Mouse (Mus musculus): Measurements from ENCODE around the gene Slc12a6. TPM values are rescaled to one million over a fixed set of nuclear protein-coding genes. Genes with fewer than 3 reads are reported as not detected.

Gene Slc12a6
- total RNA-seq, 1 experiment, result 20.7 TPM

DNA sequence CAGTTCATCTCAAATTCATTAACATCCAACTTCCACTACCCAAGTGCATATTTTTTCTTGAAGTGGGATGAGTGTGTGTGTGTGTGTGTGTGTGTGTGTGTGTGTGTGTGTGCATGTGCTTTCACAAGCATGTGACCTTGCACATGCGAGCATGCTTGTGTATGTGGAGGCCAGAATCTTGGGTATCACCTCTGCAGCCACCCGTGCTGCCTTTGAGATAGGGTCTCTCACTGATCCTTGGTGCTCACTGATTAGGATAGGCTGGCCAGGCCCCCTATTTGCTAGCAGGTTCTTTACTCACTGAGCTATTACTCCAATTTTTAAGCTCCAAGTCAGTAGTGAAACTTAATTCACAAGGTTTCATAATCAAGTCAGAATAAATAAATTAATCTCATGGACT, 7.3 kb downstream of the Slc12a6 start:
- DNase-seq (ENCODE audit: low read depth, low spot score), result no peak
- no peak overlapping the region for H3K9ac ChIP-seq (ENCODE audit: insufficient read depth, low read depth, low read length, poor library complexity, severe bottlenecking)
- H3K27ac ChIP-seq (ENCODE audit: insufficient read depth, low read depth, low read length, poor library complexity, severe bottlenecking), result no peak overlapping the region
- H3K4me1 ChIP-seq (ENCODE audit: control insufficient read depth in 2 of 2, insufficient read depth in 2 of 2, low read length in 2 of 2, poor library complexity in 1 of 2), result no peaks in the 10 kb centered on the region
- no peaks in the 10 kb centered on the region for H3K9me3 ChIP-seq (ENCODE audit: control insufficient read depth, insufficient read depth, low read depth, low read length)
- in situ Hi-C loops (cut with MboI; ENCODE audit: low sequenced_read_pairs in 2 of 2, unreplicated experiment in 2 of 2), result no loop called here
- H3K4me3 ChIP-seq (ENCODE audit: insufficient read depth in 1 of 2, low read depth in 1 of 2, low read length in 2 of 2, poor library complexity in 1 of 2, severe bottlenecking in 1 of 2), result no peak overlapping the region
- no peaks in the 10 kb centered on the region for H3K36me3 ChIP-seq (ENCODE audit: control insufficient read depth, insufficient read depth, low read length, poor library complexity, severe bottlenecking)
- TF ChIP-seq CHD2 (IDR thresholded peaks at IDR 0.05; ENCODE audit: low read depth, low read length) (no peak), ZNF384 (IDR thresholded peaks at IDR 0.05; ENCODE audit: low read depth, low read length) (no peak), MAFK (IDR thresholded peaks at IDR 0.05; ENCODE audit: insufficient read depth, low read depth, low read length) (no peak), HCFC1 (IDR thresholded peaks at IDR 0.05; ENCODE audit: borderline replicate concordance, insufficient read depth, low read length) (no peak), ZC3H11A (IDR thresholded peaks at IDR 0.05; ENCODE audit: borderline replicate concordance, low read depth, low read length) (no peak)

DNA sequence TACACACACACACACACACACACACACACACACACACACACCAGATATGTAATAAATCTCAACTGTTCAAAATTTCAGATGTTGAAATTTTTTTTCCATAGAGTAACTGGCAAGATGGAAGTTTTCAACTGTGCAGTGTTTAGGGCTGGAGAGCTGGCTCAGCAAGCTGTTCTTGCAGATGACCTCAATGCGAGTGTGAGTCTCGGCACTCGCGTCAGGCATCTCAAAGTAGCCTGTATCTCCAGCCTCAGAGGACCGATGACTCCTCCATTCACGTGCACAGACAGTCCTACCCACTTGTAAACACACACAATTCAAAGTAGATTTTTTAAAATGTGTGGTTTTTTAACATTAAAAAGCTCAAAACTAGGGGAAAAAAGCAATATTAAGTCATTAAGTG, 7.8 kb downstream of the Slc12a6 start:
- Histone ChIP-seq H3K4me3 (ENCODE audit: insufficient read depth in 1 of 2, low read depth in 1 of 2, low read length in 2 of 2, poor library complexity in 1 of 2, severe bottlenecking in 1 of 2) (no peak overlapping the region), H3K9me3 (ENCODE audit: control insufficient read depth, insufficient read depth, low read depth, low read length) (no peaks in the 10 kb centered on the region), H3K36me3 (ENCODE audit: control insufficient read depth, insufficient read depth, low read length, poor library complexity, severe bottlenecking) (no peaks in the 10 kb centered on the region), H3K4me1 (ENCODE audit: control insufficient read depth in 2 of 2, insufficient read depth in 2 of 2, low read length in 2 of 2, poor library complexity in 1 of 2) (no peaks in the 10 kb centered on the region), H3K9ac (ENCODE audit: insufficient read depth, low read depth, low read length, poor library complexity, severe bottlenecking) (no peak overlapping the region), H3K27ac (ENCODE audit: insufficient read depth, low read depth, low read length, poor library complexity, severe bottlenecking) (no peak overlapping the region)
- no peak for TF ChIP-seq MAFK (IDR thresholded peaks at IDR 0.05; ENCODE audit: insufficient read depth, low read depth, low read length)
- TF ChIP-seq ZC3H11A (IDR thresholded peaks at IDR 0.05; ENCODE audit: borderline replicate concordance, low read depth, low read length), result no peak
- no peak for TF ChIP-seq CHD2 (IDR thresholded peaks at IDR 0.05; ENCODE audit: low read depth, low read length)
- no peak for TF ChIP-seq HCFC1 (IDR thresholded peaks at IDR 0.05; ENCODE audit: borderline replicate concordance, insufficient read depth, low read length)
- no peak for TF ChIP-seq ZNF384 (IDR thresholded peaks at IDR 0.05; ENCODE audit: low read depth, low read length)
- no peak for DNase-seq (ENCODE audit: low read depth, low spot score)
- in situ Hi-C loops (cut with MboI; ENCODE audit: low sequenced_read_pairs in 2 of 2, unreplicated experiment in 2 of 2), result no loop called here

DNA sequence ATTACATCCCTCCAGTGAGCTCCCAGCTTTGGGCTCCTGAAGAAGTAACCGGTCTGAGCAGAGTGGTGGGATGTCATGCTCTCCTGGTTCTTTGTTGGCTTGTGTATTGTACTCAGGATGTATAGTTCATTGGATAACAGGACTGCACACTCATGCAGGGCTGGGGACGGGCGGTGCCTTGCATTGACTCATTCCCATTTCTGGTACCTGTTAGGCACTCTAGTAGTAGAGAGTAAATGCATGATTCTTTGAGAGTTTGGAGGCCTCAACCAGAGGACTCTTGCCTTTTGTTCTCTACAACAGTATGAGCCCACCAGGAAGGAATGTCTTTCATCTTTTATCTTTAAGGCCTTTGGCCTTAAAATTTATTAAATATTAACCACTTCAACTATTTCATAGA, 11.2 kb downstream of the Slc12a6 start:
- no peak for DNase-seq (ENCODE audit: low read depth, low spot score)
- Histone ChIP-seq H3K27ac (ENCODE audit: insufficient read depth, low read depth, low read length, poor library complexity, severe bottlenecking) (no peak overlapping the region), H3K4me1 (ENCODE audit: control insufficient read depth in 2 of 2, insufficient read depth in 2 of 2, low read length in 2 of 2, poor library complexity in 1 of 2) (no peaks in the 10 kb centered on the region), H3K36me3 (ENCODE audit: control insufficient read depth, insufficient read depth, low read length, poor library complexity, severe bottlenecking) (no peaks in the 10 kb centered on the region), H3K9ac (ENCODE audit: insufficient read depth, low read depth, low read length, poor library complexity, severe bottlenecking) (no peak overlapping the region), H3K9me3 (ENCODE audit: control insufficient read depth, insufficient read depth, low read depth, low read length) (no peaks in the 10 kb centered on the region), H3K4me3 (ENCODE audit: insufficient read depth in 1 of 2, low read depth in 1 of 2, low read length in 2 of 2, poor library complexity in 1 of 2, severe bottlenecking in 1 of 2) (no peak overlapping the region)
- in situ Hi-C loops (cut with MboI; ENCODE audit: low sequenced_read_pairs in 2 of 2, unreplicated experiment in 2 of 2), result no loop called here
- TF ChIP-seq ZC3H11A (IDR thresholded peaks at IDR 0.05; ENCODE audit: borderline replicate concordance, low read depth, low read length), result no peak
- TF ChIP-seq HCFC1 (IDR thresholded peaks at IDR 0.05; ENCODE audit: borderline replicate concordance, insufficient read depth, low read length), result no peak
- TF ChIP-seq MAFK (IDR thresholded peaks at IDR 0.05; ENCODE audit: insufficient read depth, low read depth, low read length), result no peak
- no peak for TF ChIP-seq ZNF384 (IDR thresholded peaks at IDR 0.05; ENCODE audit: low read depth, low read length)
- TF ChIP-seq CHD2 (IDR thresholded peaks at IDR 0.05; ENCODE audit: low read depth, low read length), result no peak

DNA sequence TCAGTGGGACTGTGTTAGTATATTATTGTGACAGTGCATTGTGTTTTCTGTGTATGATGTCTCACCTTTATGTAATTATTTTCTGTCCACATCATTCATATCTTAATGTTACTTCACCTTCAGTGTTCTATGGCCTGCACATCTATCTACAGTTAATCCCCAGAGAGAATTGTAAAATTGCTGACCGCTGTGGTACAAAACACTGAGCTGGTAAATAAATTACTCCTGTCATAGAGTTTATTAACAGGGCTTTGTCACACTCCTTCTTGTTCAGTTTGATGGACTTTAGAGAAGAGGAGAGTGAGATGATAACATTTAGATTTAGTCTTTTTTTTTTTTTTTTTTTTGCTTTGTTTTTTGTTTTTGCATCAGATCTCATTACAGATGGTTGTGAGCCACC, 17.2 kb downstream of the Slc12a6 start:
- Histone ChIP-seq H3K4me1 (ENCODE audit: control insufficient read depth in 2 of 2, insufficient read depth in 2 of 2, low read length in 2 of 2, poor library complexity in 1 of 2) (peaks cover 0 to 5% of the 10 kb centered on the region in 2 experiments; a peak in 1 of 4 replicates), H3K4me3 (ENCODE audit: insufficient read depth in 1 of 2, low read depth in 1 of 2, low read length in 2 of 2, poor library complexity in 1 of 2, severe bottlenecking in 1 of 2) (no peak overlapping the region), H3K9ac (ENCODE audit: insufficient read depth, low read depth, low read length, poor library complexity, severe bottlenecking) (no peak overlapping the region), H3K36me3 (ENCODE audit: control insufficient read depth, insufficient read depth, low read length, poor library complexity, severe bottlenecking) (no peaks in the 10 kb centered on the region), H3K27ac (ENCODE audit: insufficient read depth, low read depth, low read length, poor library complexity, severe bottlenecking) (no peak overlapping the region), H3K9me3 (ENCODE audit: control insufficient read depth, insufficient read depth, low read depth, low read length) (no peaks in the 10 kb centered on the region)
- in situ Hi-C loops (cut with MboI; ENCODE audit: low sequenced_read_pairs in 2 of 2, unreplicated experiment in 2 of 2), result no loop called here
- no peak for DNase-seq (ENCODE audit: low read depth, low spot score)
- TF ChIP-seq HCFC1 (IDR thresholded peaks at IDR 0.05; ENCODE audit: borderline replicate concordance, insufficient read depth, low read length) (no peak), CHD2 (IDR thresholded peaks at IDR 0.05; ENCODE audit: low read depth, low read length) (no peak), MAFK (IDR thresholded peaks at IDR 0.05; ENCODE audit: insufficient read depth, low read depth, low read length) (no peak), ZNF384 (IDR thresholded peaks at IDR 0.05; ENCODE audit: low read depth, low read length) (no peak), ZC3H11A (IDR thresholded peaks at IDR 0.05; ENCODE audit: borderline replicate concordance, low read depth, low read length) (no peak)

Measured in ES-E14 (cell line).